Mouse (Mus musculus): ENCODE results near the gene Stxbp6. TPM values are rescaled to one million over a fixed set of nuclear protein-coding genes. Genes with fewer than 3 reads are reported as not detected.

The Stxbp6 gene
- polyA plus RNA-seq, 1 experiment = 0.08 TPM

- no peak for TF ChIP-seq CTCF (IDR thresholded peaks at IDR 0.05; ENCODE audit: control insufficient read depth, insufficient read depth, insufficient read length)
- no peak for TF ChIP-seq MYOG (IDR thresholded peaks at IDR 0.05; ENCODE audit: control insufficient read depth, extremely low read depth, insufficient read length)
- TF ChIP-seq FOSL1 (IDR thresholded peaks at IDR 0.05; ENCODE audit: insufficient read depth, low read length, poor library complexity, severe bottlenecking) = no peak
- TF ChIP-seq MAX (IDR thresholded peaks at IDR 0.05) = no peak
- no peak for TF ChIP-seq USF1 (IDR thresholded peaks at IDR 0.05; ENCODE audit: low read depth)
- no peak for TF ChIP-seq MYOD1 (IDR thresholded peaks at IDR 0.05; ENCODE audit: control insufficient read depth, insufficient read length, low read depth)
- TF ChIP-seq CEBPB (IDR thresholded peaks at IDR 0.05; ENCODE audit: low read depth) = no peak
Measured at GRCm38 (mm10) chr12:44918929-44919328, 155.6 kb downstream of the Stxbp6 start.

DNA sequence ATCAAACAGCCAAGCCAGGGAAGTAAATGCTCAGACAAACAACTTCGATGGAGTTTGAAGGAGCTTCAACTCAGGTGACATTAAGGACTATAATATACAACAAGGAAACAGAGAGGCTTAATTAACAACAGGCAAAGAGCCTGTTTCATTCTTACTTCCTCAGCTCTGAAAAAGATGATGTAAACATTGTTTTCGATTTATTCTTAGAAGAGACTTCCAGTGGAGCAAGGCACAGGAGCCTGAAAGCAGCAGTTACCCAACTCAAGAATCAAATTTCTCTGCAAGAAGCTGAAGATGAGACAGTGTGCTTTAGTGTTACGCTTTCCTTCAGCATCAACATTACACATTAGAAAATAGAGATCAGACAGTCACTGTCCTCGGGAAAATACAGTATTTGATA lies 160.7 kb downstream of the Stxbp6 start:
- Histone ChIP-seq H3ac (ENCODE audit: control insufficient read depth, insufficient read length, low read depth) (no peak overlapping the region), H3K27me3 (ENCODE audit: control insufficient read depth, insufficient read depth, insufficient read length) (no peaks in the 10 kb centered on the region)

More at GRCm38 (mm10) chr12:44918929-44919328, 155.6 kb downstream of the Stxbp6 start:
- no peak overlapping the region for H3ac ChIP-seq (ENCODE audit: control insufficient read depth, insufficient read length, low read depth)
- no peaks in the 10 kb centered on the region for H3K79me2 ChIP-seq (ENCODE audit: control insufficient read depth, insufficient read depth)
- H3K4me3 ChIP-seq (ENCODE audit: insufficient read depth, poor library complexity, severe bottlenecking) = no peak overlapping the region
- H3K36me3 ChIP-seq (ENCODE audit: control insufficient read depth, insufficient read depth) = no peaks in the 10 kb centered on the region
- no peaks in the 10 kb centered on the region for H3K79me3 ChIP-seq (ENCODE audit: low read depth)
- H3K27me3 ChIP-seq (ENCODE audit: control insufficient read depth, insufficient read depth, insufficient read length) = no peaks in the 10 kb centered on the region

GRCm38 (mm10) chr12:44908028-44908702 lies 166.3 kb downstream of the Stxbp6 start:
- Histone ChIP-seq H3K79me3 (ENCODE audit: low read depth) (no peaks in the 10 kb centered on the region), H3K4me3 (ENCODE audit: insufficient read depth, poor library complexity, severe bottlenecking) (no peak overlapping the region), H3ac (ENCODE audit: control insufficient read depth, insufficient read length, low read depth) (no peak overlapping the region), H3K27me3 (ENCODE audit: control insufficient read depth, insufficient read depth, insufficient read length) (no peaks in the 10 kb centered on the region), H3K36me3 (ENCODE audit: control insufficient read depth, insufficient read depth) (no peaks in the 10 kb centered on the region), H3K79me2 (ENCODE audit: control insufficient read depth, insufficient read depth) (no peaks in the 10 kb centered on the region)
- TF ChIP-seq MAX (IDR thresholded peaks at IDR 0.05) = no peak
- no peak for TF ChIP-seq CTCF (IDR thresholded peaks at IDR 0.05; ENCODE audit: control insufficient read depth, insufficient read depth, insufficient read length)
- TF ChIP-seq CEBPB (IDR thresholded peaks at IDR 0.05; ENCODE audit: low read depth) = no peak
- TF ChIP-seq MYOG (IDR thresholded peaks at IDR 0.05; ENCODE audit: control insufficient read depth, extremely low read depth, insufficient read length) = no peak
- TF ChIP-seq MYOD1 (IDR thresholded peaks at IDR 0.05; ENCODE audit: control insufficient read depth, insufficient read length, low read depth) = no peak
- no peak for TF ChIP-seq USF1 (IDR thresholded peaks at IDR 0.05; ENCODE audit: low read depth)
- no peak for TF ChIP-seq FOSL1 (IDR thresholded peaks at IDR 0.05; ENCODE audit: insufficient read depth, low read length, poor library complexity, severe bottlenecking)

More for the DNA sequence above, 160.7 kb downstream of the Stxbp6 start:
- H3K79me2 ChIP-seq (ENCODE audit: control insufficient read depth, insufficient read depth) = no peaks in the 10 kb centered on the region
- H3K36me3 ChIP-seq (ENCODE audit: control insufficient read depth, insufficient read depth) = no peaks in the 10 kb centered on the region
- no peaks in the 10 kb centered on the region for H3K79me3 ChIP-seq (ENCODE audit: low read depth)
- TF ChIP-seq USF1 (IDR thresholded peaks at IDR 0.05; ENCODE audit: low read depth) (no peak), FOSL1 (IDR thresholded peaks at IDR 0.05; ENCODE audit: insufficient read depth, low read length, poor library complexity, severe bottlenecking) (no peak), MAX (IDR thresholded peaks at IDR 0.05) (no peak)
- H3K4me3 ChIP-seq (ENCODE audit: insufficient read depth, poor library complexity, severe bottlenecking) = no peak overlapping the region

- H3K79me2 ChIP-seq (ENCODE audit: control insufficient read depth, insufficient read depth) = no peaks in the 10 kb centered on the region
- H3K4me3 ChIP-seq (ENCODE audit: insufficient read depth, poor library complexity, severe bottlenecking) = no peak overlapping the region
- no peaks in the 10 kb centered on the region for H3K79me3 ChIP-seq (ENCODE audit: low read depth)
- H3ac ChIP-seq (ENCODE audit: control insufficient read depth, insufficient read length, low read depth) = no peak overlapping the region
- no peak for TF ChIP-seq CEBPB (IDR thresholded peaks at IDR 0.05; ENCODE audit: low read depth)
- TF ChIP-seq FOSL1 (IDR thresholded peaks at IDR 0.05; ENCODE audit: insufficient read depth, low read length, poor library complexity, severe bottlenecking) = no peak
- no peak for TF ChIP-seq MAX (IDR thresholded peaks at IDR 0.05)
- TF ChIP-seq USF1 (IDR thresholded peaks at IDR 0.05; ENCODE audit: low read depth) = no peak
- TF ChIP-seq MYOD1 (IDR thresholded peaks at IDR 0.05; ENCODE audit: control insufficient read depth, insufficient read length, low read depth) = no peak
- no peak for TF ChIP-seq MYOG (IDR thresholded peaks at IDR 0.05; ENCODE audit: control insufficient read depth, extremely low read depth, insufficient read length)
- no peaks in the 10 kb centered on the region for H3K27me3 ChIP-seq (ENCODE audit: control insufficient read depth, insufficient read depth, insufficient read length)
- no peaks in the 10 kb centered on the region for H3K36me3 ChIP-seq (ENCODE audit: control insufficient read depth, insufficient read depth)
Measured at GRCm38 (mm10) chr12:44906001-44906400, 168.5 kb downstream of the Stxbp6 start.

DNA sequence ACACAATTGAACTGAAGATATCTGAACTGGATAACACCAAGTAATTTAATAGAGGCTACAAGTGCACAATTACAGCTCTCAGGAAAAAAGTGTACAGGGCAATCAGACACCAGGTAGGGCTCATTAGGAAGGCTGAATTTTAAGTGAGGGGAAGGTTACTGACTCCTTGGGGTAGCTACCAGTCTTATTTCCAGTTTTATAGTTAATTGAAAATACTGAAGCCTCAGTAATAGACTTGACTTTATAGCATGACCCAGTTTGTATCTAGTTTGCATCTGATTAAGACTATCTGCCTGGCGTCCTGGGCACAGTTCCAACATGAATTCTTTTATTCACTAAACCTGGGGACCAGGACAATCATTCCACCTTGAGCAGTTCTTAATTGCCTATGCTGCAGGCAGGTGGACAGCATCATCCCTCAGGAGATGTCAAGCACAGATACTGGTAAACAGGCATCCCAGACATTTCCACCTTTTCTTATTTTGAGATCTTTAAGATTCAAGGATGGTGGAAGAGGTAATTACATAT lies 171.2 kb downstream of the Stxbp6 start:
- H3ac ChIP-seq (ENCODE audit: control insufficient read depth, insufficient read length, low read depth) = no peak overlapping the region
- H3K79me2 ChIP-seq (ENCODE audit: control insufficient read depth, insufficient read depth) = no peaks in the 10 kb centered on the region
- TF ChIP-seq MAX (IDR thresholded peaks at IDR 0.05) (no peak), MYOG (IDR thresholded peaks at IDR 0.05; ENCODE audit: control insufficient read depth, extremely low read depth, insufficient read length) (no peak), USF1 (IDR thresholded peaks at IDR 0.05; ENCODE audit: low read depth) (no peak), MYOD1 (IDR thresholded peaks at IDR 0.05; ENCODE audit: control insufficient read depth, insufficient read length, low read depth) (no peak), FOSL1 (IDR thresholded peaks at IDR 0.05; ENCODE audit: insufficient read depth, low read length, poor library complexity, severe bottlenecking) (no peak), CEBPB (IDR thresholded peaks at IDR 0.05; ENCODE audit: low read depth) (no peak), CTCF (IDR thresholded peaks at IDR 0.05; ENCODE audit: control insufficient read depth, insufficient read depth, insufficient read length) (no peak)
- no peak overlapping the region for H3K4me3 ChIP-seq (ENCODE audit: insufficient read depth, poor library complexity, severe bottlenecking)
- H3K79me3 ChIP-seq (ENCODE audit: low read depth) = no peaks in the 10 kb centered on the region
- H3K27me3 ChIP-seq (ENCODE audit: control insufficient read depth, insufficient read depth, insufficient read length) = no peaks in the 10 kb centered on the region
- H3K36me3 ChIP-seq (ENCODE audit: control insufficient read depth, insufficient read depth) = no peaks in the 10 kb centered on the region
